Mouse (Mus musculus) testis, adult 2 months (tissue): ENCODE data around the gene Slc25a3.

Experiments used
- CTCF ChIP-seq: fragments of 200-500 bp; IDR thresholded peaks from 2 replicates; pipeline ENCODE4 v1.5.1; 2012; ENCODE audit warnings: low read depth, mild to moderate bottlenecking, inconsistent platforms, low read length, moderate library complexity; ENCODE audit not compliant: control insufficient read depth, insufficient read depth, insufficient replicate concordance
- POLR2A ChIP-seq: fragments of 200-500 bp; IDR thresholded peaks from 2 replicates; pipeline ENCODE4 v1.6.1; 2012; ENCODE audit warnings: low read depth, mild to moderate bottlenecking, inconsistent platforms, low read length, moderate library complexity; ENCODE audit not compliant: control insufficient read depth

DNA sequence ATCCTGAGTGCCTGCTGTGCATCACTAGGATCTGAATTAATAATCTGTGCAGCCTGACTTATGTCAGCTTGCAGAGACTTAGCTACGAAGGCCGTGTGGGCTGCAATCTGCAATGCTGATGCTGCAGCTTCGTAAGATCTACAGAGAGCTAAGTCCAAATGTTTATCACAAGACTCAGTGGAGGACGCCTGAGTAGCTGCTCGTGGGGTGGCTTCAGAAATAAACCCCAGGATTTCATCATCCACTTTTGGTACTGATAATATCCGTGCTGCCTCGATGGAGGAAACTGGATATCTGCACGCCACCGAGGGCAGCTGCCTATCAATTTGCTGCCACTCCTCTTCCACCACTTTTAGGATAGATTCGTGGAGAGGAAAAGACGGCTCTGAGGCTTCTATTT, 38.2 kb upstream of the Slc25a3 start:
- no peak for TF ChIP-seq CTCF
- TF ChIP-seq POLR2A, result no peak
